Mouse (Mus musculus): ENCODE data around the gene Kcnj9. TPM values are rescaled to one million over a fixed set of nuclear protein-coding genes. Genes with fewer than 3 reads are reported as not detected.

Gene Kcnj9
- polyA plus RNA-seq, 2 experiments = 0.01 TPM; not detected in 1

GRCm38 (mm10) chr1:172349916-172350812 lies 21.0 kb upstream of the Kcnj9 start:
- H3K4me3 ChIP-seq (replicated peaks; ENCODE audit: low read length) = no peak overlapping the region
- no peak overlapping the region for H3K27ac ChIP-seq (replicated peaks; ENCODE audit: low read depth, low read length)
- no peaks in the 10 kb centered on the region for H3K9me3 ChIP-seq (ENCODE audit: control insufficient read depth, low read length)
- WGBS = 13% methylated on average over 19 of the region's 19 CpGs
- H3K4me1 ChIP-seq (ENCODE audit: control insufficient read depth, insufficient read depth, low read length) = no peaks in the 10 kb centered on the region
- no peaks in the 10 kb centered on the region; the same call in 1 of the 2 replicates for H3K27me3 ChIP-seq (ENCODE audit: control insufficient read depth, insufficient read depth, low read length)
- H3K36me3 ChIP-seq (ENCODE audit: control insufficient read depth, insufficient read depth, low read length) = no peaks in the 10 kb centered on the region
- no peak for TF ChIP-seq POLR2A (IDR thresholded peaks at IDR 0.05; ENCODE audit: borderline replicate concordance, extremely low read depth, insufficient read depth, insufficient read length)
- no peak overlapping the region for H3K9ac ChIP-seq (ENCODE audit: low read depth, low read length, severe bottlenecking)
- DNase-seq (ENCODE audit: low spot score) (no peak), ATAC-seq (ENCODE audit: low FRiP score, low read depth) (peak; percentile 23; the same call in 1 of the 2 replicates)
- H3K4me2 ChIP-seq (replicated peaks; ENCODE audit: low read depth, low read length, severe bottlenecking) = no peak overlapping the region

GRCm38 (mm10) chr1:172349504-172349903 lies 20.4 kb upstream of the Kcnj9 start:
- ATAC-seq (ENCODE audit: low FRiP score, low read depth) (no peak), DNase-seq (ENCODE audit: low spot score) (no peak)
- Histone ChIP-seq H3K4me2 (replicated peaks; ENCODE audit: low read depth, low read length, severe bottlenecking) (no peak overlapping the region), H3K27ac (replicated peaks; ENCODE audit: low read depth, low read length) (no peak overlapping the region), H3K9me3 (ENCODE audit: control insufficient read depth, low read length) (no peaks in the 10 kb centered on the region), H3K9ac (ENCODE audit: low read depth, low read length, severe bottlenecking) (no peak overlapping the region), H3K36me3 (ENCODE audit: control insufficient read depth, insufficient read depth, low read length) (no peaks in the 10 kb centered on the region), H3K27me3 (ENCODE audit: control insufficient read depth, insufficient read depth, low read length) (no peaks in the 10 kb centered on the region; the same call in 1 of the 2 replicates), H3K4me1 (ENCODE audit: control insufficient read depth, insufficient read depth, low read length) (no peaks in the 10 kb centered on the region), H3K4me3 (replicated peaks; ENCODE audit: low read length) (no peak overlapping the region)
- no peak for TF ChIP-seq POLR2A (IDR thresholded peaks at IDR 0.05; ENCODE audit: borderline replicate concordance, extremely low read depth, insufficient read depth, insufficient read length)
- 69% methylated on average over 5 of the region's 5 CpGs for WGBS

- H3K36me3 ChIP-seq (ENCODE audit: control insufficient read depth, insufficient read depth, low read length) = no peaks in the 10 kb centered on the region
- no peak for ATAC-seq (ENCODE audit: low FRiP score, low read depth)
- H3K4me2 ChIP-seq (replicated peaks; ENCODE audit: low read depth, low read length, severe bottlenecking) = no peak overlapping the region
- H3K27me3 ChIP-seq (ENCODE audit: control insufficient read depth, insufficient read depth, low read length) = peaks cover 6% of the 10 kb centered on the region; the same call in 1 of the 2 replicates
- H3K4me1 ChIP-seq (ENCODE audit: control insufficient read depth, insufficient read depth, low read length) = no peaks in the 10 kb centered on the region
- 84% methylated on average over 12 of the region's 12 CpGs for WGBS
- H3K9me3 ChIP-seq (ENCODE audit: control insufficient read depth, low read length) = no peaks in the 10 kb centered on the region
- no peak overlapping the region for H3K4me3 ChIP-seq (replicated peaks; ENCODE audit: low read length)
- no peak for TF ChIP-seq POLR2A (IDR thresholded peaks at IDR 0.05; ENCODE audit: borderline replicate concordance, extremely low read depth, insufficient read depth, insufficient read length)
- no peak for DNase-seq (ENCODE audit: low spot score)
- no peak overlapping the region for H3K27ac ChIP-seq (replicated peaks; ENCODE audit: low read depth, low read length)
- no peak overlapping the region for H3K9ac ChIP-seq (ENCODE audit: low read depth, low read length, severe bottlenecking)
These were observed 18.3 kb upstream of the Kcnj9 start for GRCm38 (mm10) chr1:172347382-172347781.

GRCm38 (mm10) chr1:172346707-172347106 lies 17.6 kb upstream of the Kcnj9 start:
- ATAC-seq (ENCODE audit: low FRiP score, low read depth) (no peak), DNase-seq (ENCODE audit: low spot score) (no peak)
- Histone ChIP-seq H3K36me3 (ENCODE audit: control insufficient read depth, insufficient read depth, low read length) (no peaks in the 10 kb centered on the region), H3K4me3 (replicated peaks; ENCODE audit: low read length) (no peak overlapping the region), H3K27me3 (ENCODE audit: control insufficient read depth, insufficient read depth, low read length) (peaks cover 13% of the 10 kb centered on the region), H3K4me1 (ENCODE audit: control insufficient read depth, insufficient read depth, low read length) (no peaks in the 10 kb centered on the region), H3K27ac (replicated peaks; ENCODE audit: low read depth, low read length) (no peak overlapping the region), H3K9me3 (ENCODE audit: control insufficient read depth, low read length) (no peaks in the 10 kb centered on the region), H3K4me2 (replicated peaks; ENCODE audit: low read depth, low read length, severe bottlenecking) (no peak overlapping the region), H3K9ac (ENCODE audit: low read depth, low read length, severe bottlenecking) (no peak overlapping the region)
- 81% methylated on average over 10 of the region's 10 CpGs for WGBS
- no peak for TF ChIP-seq POLR2A (IDR thresholded peaks at IDR 0.05; ENCODE audit: borderline replicate concordance, extremely low read depth, insufficient read depth, insufficient read length)

GRCm38 (mm10) chr1:172344820-172345219 lies 15.7 kb upstream of the Kcnj9 start:
- 81% methylated on average over 7 of the region's 7 CpGs for WGBS
- no peak overlapping the region for H3K27ac ChIP-seq (replicated peaks; ENCODE audit: low read depth, low read length)
- no peak for TF ChIP-seq POLR2A (IDR thresholded peaks at IDR 0.05; ENCODE audit: borderline replicate concordance, extremely low read depth, insufficient read depth, insufficient read length)
- H3K4me3 ChIP-seq (replicated peaks; ENCODE audit: low read length) = no peak overlapping the region
- H3K36me3 ChIP-seq (ENCODE audit: control insufficient read depth, insufficient read depth, low read length) = no peaks in the 10 kb centered on the region
- no peak for ATAC-seq (ENCODE audit: low FRiP score, low read depth)
- no peaks in the 10 kb centered on the region for H3K9me3 ChIP-seq (ENCODE audit: control insufficient read depth, low read length)
- no peaks in the 10 kb centered on the region for H3K4me1 ChIP-seq (ENCODE audit: control insufficient read depth, insufficient read depth, low read length)
- no peak for DNase-seq (ENCODE audit: low spot score)
- peaks cover 29% of the 10 kb centered on the region for H3K27me3 ChIP-seq (ENCODE audit: control insufficient read depth, insufficient read depth, low read length)
- no peak overlapping the region for H3K4me2 ChIP-seq (replicated peaks; ENCODE audit: low read depth, low read length, severe bottlenecking)
- no peak overlapping the region for H3K9ac ChIP-seq (ENCODE audit: low read depth, low read length, severe bottlenecking)
